Mouse (Mus musculus): Measurements from ENCODE around the gene Pygm. TPM values are rescaled to one million over a fixed set of nuclear protein-coding genes. Genes with fewer than 3 reads are reported as not detected.

The Pygm gene
- polyA plus RNA-seq, 1 experiment: 1.0 TPM

GRCm38 (mm10) chr19:6392743-6393393, 8.7 kb downstream of the Pygm start:
- no peak for TF ChIP-seq GATA1 (IDR thresholded peaks at IDR 0.05; ENCODE audit: low read length)

DNA sequence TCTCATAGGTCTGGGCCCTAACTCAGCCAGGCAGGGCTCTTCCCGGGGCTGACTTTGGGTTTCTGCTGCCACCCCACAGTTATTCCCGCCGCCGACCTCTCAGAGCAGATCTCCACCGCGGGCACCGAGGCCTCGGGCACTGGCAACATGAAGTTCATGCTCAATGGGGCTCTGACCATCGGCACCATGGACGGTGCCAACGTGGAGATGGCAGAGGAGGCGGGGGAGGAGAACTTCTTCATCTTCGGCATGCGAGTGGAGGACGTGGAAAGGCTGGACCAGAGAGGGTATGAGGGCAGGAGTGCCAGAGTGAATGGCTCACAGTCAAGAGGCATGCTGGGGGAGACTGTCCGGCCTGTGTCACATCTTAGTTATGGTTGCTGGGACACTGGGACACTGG, 9.4 kb downstream of the Pygm start:
- no peak for TF ChIP-seq GATA1 (IDR thresholded peaks at IDR 0.05; ENCODE audit: low read length)

- no peak for TF ChIP-seq GATA1 (IDR thresholded peaks at IDR 0.05; ENCODE audit: low read length)
These were observed 12.0 kb downstream of the Pygm start for GRCm38 (mm10) chr19:6396237-6396636.

- no peak for TF ChIP-seq GATA1 (IDR thresholded peaks at IDR 0.05; ENCODE audit: low read length)
These were observed 13.5 kb downstream of the Pygm start for GRCm38 (mm10) chr19:6397582-6398249.

DNA sequence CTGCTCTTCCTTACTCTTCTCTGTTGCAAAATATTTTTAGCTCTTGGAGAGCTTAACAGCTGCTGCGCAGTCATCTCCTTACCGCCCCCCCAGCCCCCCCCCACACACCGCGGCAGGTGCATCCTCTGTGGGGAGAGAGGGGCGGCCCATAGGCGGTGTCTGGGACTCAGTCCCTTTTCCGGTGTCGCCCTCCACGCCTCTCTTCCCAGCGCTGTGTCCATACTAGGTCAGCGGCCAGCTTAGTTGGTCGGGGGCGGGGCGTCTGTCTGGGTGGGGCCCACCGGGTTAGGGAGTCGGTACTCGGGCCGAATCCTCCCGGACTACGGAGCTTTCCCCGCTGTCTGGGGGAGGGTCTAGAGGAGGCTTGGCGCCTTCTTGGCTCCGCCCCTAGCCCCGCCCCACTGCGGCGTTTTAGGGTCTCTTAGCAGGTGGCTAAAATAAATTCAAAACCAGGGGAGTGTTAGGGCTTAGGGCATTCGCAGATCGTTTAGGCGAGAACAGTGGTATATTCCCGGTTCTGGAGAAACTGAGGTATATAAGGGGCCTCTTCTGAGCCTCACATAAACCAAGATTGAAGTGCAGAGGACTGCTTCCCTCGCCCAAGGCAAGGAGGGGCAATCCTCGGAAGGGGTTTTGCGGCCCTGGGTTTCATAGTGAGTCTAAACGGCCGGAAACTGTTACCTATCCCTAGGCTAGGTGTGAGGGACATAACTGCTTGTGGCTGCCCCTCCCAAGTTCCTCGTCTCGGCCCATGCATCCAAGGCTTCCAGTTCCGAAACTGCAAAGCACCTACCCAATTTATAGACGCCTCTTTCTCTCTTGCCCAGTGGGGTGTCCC, 14.5 kb downstream of the Pygm start:
- TF ChIP-seq GATA1 (IDR thresholded peaks at IDR 0.05; ENCODE audit: low read length): no peak

- TF ChIP-seq GATA1 (IDR thresholded peaks at IDR 0.05; ENCODE audit: low read length): no peak
These were observed 15.3 kb downstream of the Pygm start, which contains the start of gene Rasgrp2 for GRCm38 (mm10) chr19:6399285-6400095. TSS of gene Rasgrp2 (plus strand) at chr19:6399340.

DNA sequence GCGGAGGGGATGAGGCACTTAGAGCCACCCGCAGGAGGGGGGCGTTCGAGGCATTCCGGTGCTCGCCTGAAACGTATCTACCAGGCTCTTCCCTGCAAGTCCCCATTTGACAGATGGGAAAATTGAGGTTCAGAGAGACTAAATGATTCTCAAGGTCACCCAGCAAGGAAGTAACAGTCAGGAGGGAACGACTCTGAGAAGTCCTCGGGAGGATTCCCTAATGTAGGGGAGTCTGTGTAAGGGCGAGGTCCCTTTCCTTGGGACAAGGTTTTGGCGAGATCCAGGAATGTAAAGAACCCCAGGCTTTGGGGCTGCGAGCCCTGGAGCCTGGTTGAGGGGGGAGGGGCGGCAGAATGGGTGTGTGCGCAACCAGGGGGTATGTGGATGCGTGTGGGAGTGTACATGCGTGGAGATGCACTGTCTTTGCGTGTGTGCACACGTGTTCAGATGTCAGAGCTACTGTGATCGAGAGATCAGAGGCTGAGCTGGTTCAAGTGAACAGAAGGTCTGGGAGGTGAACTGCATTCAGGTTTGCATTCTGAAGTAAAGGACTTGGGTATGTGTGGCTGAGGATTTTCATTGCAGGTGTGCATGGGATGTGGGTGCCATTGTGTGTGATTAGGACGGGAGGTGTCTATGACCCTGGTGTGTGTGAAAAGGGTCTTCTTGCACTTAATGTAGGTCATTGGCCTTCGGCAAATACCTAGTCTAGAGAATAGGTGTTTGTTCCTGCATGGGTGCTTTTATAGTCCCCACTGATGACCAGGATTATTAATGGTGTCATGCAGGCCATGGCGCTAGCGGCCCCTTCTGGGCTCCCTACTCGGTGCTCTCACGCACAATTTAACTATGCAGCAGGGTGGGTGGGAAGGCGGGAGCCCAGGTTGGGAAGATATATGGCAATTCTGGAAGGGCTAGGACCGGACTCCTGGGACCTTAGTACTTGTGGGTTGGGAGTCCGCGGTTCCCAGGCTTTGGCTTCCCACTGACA, 16.2 kb downstream of the Pygm start:
- TF ChIP-seq GATA1 (IDR thresholded peaks at IDR 0.05; ENCODE audit: low read length): no peak

- no peak for TF ChIP-seq GATA1 (IDR thresholded peaks at IDR 0.05; ENCODE audit: low read length)
These were observed 17.1 kb downstream of the Pygm start for GRCm38 (mm10) chr19:6401131-6401815.

- TF ChIP-seq GATA1 (IDR thresholded peaks at IDR 0.05; ENCODE audit: low read length): no peak
These were observed 17.8 kb downstream of the Pygm start for GRCm38 (mm10) chr19:6401951-6402350.

- TF ChIP-seq GATA1 (IDR thresholded peaks at IDR 0.05; ENCODE audit: low read length): no peak
These were observed 19.7 kb downstream of the Pygm start for GRCm38 (mm10) chr19:6403869-6404268.

DNA sequence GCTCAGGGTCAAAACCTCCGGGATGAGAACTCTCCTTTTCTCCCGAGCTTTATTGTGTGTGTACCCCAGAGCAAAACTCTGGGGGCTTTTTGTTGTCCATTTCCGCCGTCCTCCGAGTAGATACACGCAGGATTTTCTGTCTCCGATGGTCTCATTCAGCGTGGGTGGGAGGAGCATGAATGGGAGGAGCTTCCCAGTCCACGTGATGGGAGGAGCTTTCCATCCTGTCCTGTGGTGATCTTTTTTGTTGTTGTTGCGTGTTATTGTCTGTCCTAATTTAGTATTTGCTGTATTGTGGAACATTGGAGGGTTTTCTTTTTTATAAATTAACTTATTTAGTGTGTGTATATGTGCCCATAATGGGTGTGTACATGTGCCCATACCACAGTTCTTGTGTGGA, 21.2 kb downstream of the Pygm start:
- no peak for TF ChIP-seq GATA1 (IDR thresholded peaks at IDR 0.05; ENCODE audit: low read length)

DNA sequence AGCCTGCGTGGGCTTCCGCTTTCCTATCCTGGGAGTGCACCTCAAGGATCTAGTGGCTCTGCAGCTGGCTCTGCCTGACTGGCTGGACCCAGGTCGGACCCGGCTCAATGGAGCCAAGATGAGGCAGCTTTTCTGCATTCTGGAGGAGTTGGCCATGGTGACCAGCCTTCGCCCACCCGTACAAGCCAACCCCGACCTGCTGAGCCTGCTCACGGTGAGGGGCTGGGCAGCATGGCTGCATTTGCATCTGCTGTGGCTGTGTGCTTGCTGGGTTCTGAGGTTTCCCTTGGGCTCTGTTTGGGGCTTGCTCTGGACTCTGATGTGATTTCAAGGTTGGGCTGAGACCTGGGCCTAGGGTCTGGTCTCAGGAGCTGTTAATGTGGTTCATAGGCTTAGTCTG, 22.9 kb downstream of the Pygm start:
- no peak for TF ChIP-seq GATA1 (IDR thresholded peaks at IDR 0.05; ENCODE audit: low read length)

DNA sequence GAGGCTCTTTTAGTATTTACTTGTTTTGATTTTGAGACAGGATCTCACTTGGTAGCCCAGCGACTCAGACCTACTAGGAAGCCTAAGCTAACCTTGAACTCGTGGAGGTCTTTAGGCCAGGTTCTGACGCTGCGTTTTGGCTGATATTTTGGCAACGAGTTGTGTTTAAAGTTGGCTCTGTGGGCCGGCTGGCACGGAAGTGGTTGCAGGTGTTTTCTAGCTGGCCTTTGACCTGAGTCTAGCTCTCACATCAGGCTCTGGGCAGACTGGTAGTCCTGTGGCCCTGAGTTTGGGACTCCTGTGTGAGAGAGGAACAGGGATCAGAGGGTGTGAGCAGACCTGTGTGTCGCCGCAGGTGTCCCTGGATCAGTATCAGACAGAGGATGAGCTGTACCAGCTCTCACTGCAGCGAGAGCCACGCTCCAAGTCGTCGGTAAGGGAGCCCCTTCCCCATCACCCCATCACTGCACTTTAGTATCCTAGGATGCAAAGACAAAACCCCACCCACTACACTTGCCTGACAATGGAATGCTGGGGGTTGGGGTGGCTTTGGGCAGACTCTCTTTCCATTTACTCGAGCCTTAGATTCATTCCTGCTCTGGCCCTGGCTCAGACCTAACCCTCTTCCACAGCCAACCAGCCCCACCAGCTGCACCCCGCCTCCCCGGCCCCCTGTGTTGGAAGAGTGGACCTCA, 23.8 kb downstream of the Pygm start:
- no peak for TF ChIP-seq GATA1 (IDR thresholded peaks at IDR 0.05; ENCODE audit: low read length)
